Mouse (Mus musculus): ENCODE results near the gene 1700013G24Rik. TPM values are rescaled to one million over a fixed set of nuclear protein-coding genes. Genes with fewer than 3 reads are reported as not detected.

Gene 1700013G24Rik
- polyA plus RNA-seq, 1 experiment from 2014 or later = not detected

- Histone ChIP-seq H3K4me2 (no peak overlapping the region), H3K4me3 (no peak overlapping the region), H3K36me3 (peaks cover 32% of the 10 kb centered on the region), H3K4me1 (peaks cover 41% of the 10 kb centered on the region), H3K27ac (no peak overlapping the region), H3K9me3 (no peaks in the 10 kb centered on the region), H3K27me3 (no peaks in the 10 kb centered on the region), H3K9ac (no peak overlapping the region)
- WGBS = 68% methylated on average over 7 of the region's 7 CpGs
- ATAC-seq (ENCODE audit: borderline replicate concordance, extremely low read depth, low FRiP score, low TSS enrichment) = no peak
Observed at GRCm38 (mm10) chr4:137502801-137503200, 49.7 kb downstream of the 1700013G24Rik start.

GRCm38 (mm10) chr4:137503509-137503971 lies 50.5 kb downstream of the 1700013G24Rik start:
- H3K4me3 ChIP-seq = no peak overlapping the region
- no peak overlapping the region for H3K9ac ChIP-seq
- H3K36me3 ChIP-seq = peaks cover 38% of the 10 kb centered on the region
- H3K4me2 ChIP-seq = no peak overlapping the region
- WGBS = 65% methylated on average over 6 of the region's 6 CpGs
- peak; percentile 19; the same call in 1 of the 2 replicates for ATAC-seq (ENCODE audit: borderline replicate concordance, extremely low read depth, low FRiP score, low TSS enrichment)
- H3K4me1 ChIP-seq = peaks cover 34% of the 10 kb centered on the region
- H3K27ac ChIP-seq = no peak overlapping the region
- no peaks in the 10 kb centered on the region for H3K9me3 ChIP-seq
- H3K27me3 ChIP-seq = no peaks in the 10 kb centered on the region

Other genes with a start within 250 kb of the 1700013G24Rik start
- 1.8 and 1.9 TPM in 2 replicates for gene Wnt4, start 175.8 kb upstream of the 1700013G24Rik start, polyA plus RNA-seq (2015; fragmentation: Nextera tagmentation; extraction: Ambion mirVana)
- gene Cdc42, start 95.6 kb upstream of the 1700013G24Rik start, polyA plus RNA-seq (2015; fragmentation: Nextera tagmentation; extraction: Ambion mirVana) = 701 and 709 TPM in 2 replicates
- not detected in 2 replicates for gene Cela3a, start 43.5 kb upstream of the 1700013G24Rik start, polyA plus RNA-seq (2015; fragmentation: Nextera tagmentation; extraction: Ambion mirVana)
- 0.16 and 0.94 TPM in 2 replicates for gene Cela3b, start 22.7 kb upstream of the 1700013G24Rik start, polyA plus RNA-seq (2015; fragmentation: Nextera tagmentation; extraction: Ambion mirVana)
- 32.0 and 32.1 TPM in 2 replicates for gene Hspg2, start 15.5 kb downstream of the 1700013G24Rik start, polyA plus RNA-seq (2015; fragmentation: Nextera tagmentation; extraction: Ambion mirVana)
- 0.41 TPM in 1 of 2 replicates, not detected in the other for gene Ldlrad2, start 121.3 kb downstream of the 1700013G24Rik start, polyA plus RNA-seq (2015; fragmentation: Nextera tagmentation; extraction: Ambion mirVana)
- gene Usp48, start 140.5 kb downstream of the 1700013G24Rik start, polyA plus RNA-seq (2015; fragmentation: Nextera tagmentation; extraction: Ambion mirVana) = 65.8 and 66.6 TPM in 2 replicates
- 8.6 and 9.1 TPM in 2 replicates for gene Rap1gap, start 211.4 kb downstream of the 1700013G24Rik start, polyA plus RNA-seq (2015; fragmentation: Nextera tagmentation; extraction: Ambion mirVana)

All from lung, embryonic 15.5 days (tissue).